Mouse (Mus musculus) B cell, adult 2 months (primary cell): ENCODE measurements around the gene Olfr474.
"Not testable (repeated sequence)": the region's sequence is repeated elsewhere in the genome, so short reads cannot be mapped to it uniquely, and the experiment has no call there.

Experiments
- DNase-seq, 2 experiments: peaks; one replicate each; pipeline ENCODE4 v3.0.0; 2022

The Olfr474 gene

GRCm38 (mm10) chr7:107954343-107954742, at the start of gene Olfr474:
Olfr474 (plus strand) TSS chr7:107954643.
- no peak for DNase-seq

GRCm38 (mm10) chr7:107930146-107930545, 24.3 kb upstream of the Olfr474 start, which contains the start of gene Olfr473:
Olfr473 (plus strand) TSS chr7:107930446.
- DNase-seq = no peak

GRCm38 (mm10) chr7:107952539-107952938, 1.9 kb upstream of the Olfr474 start:
- DNase-seq = not testable (repeated sequence)

- no peak for DNase-seq
Observed at GRCm38 (mm10) chr7:107964503-107964902, 10.1 kb downstream of the Olfr474 start, which contains the start of gene Olfr476. Olfr476 (plus strand) TSS chr7:107964803.

- no peak for DNase-seq
Observed at GRCm38 (mm10) chr7:107986393-107986792, 31.9 kb downstream of the Olfr474 start, which contains the start of gene Olfr477. Olfr477 (plus strand) TSS chr7:107986693.
